Mouse (Mus musculus) liver, embryonic 11.5 days (tissue): ENCODE measurements at regions not wholly inside any gene's neighbourhood (a gene's known extent, or its start where the extent isn't known, plus 50 kb on each side); places are given as distances from the start of the nearest gene placed in this dataset.
"Not testable (repeated sequence)": the region's sequence is repeated elsewhere in the genome, so short reads cannot be mapped to it uniquely, and the experiment has no call there.

Experiments used
- ATAC-seq: fragments of 200-750 bp; cut with Nextera tagmentation; replicated peaks from 2 replicates; pipeline ENCODE4 v1.8.0; 2017; ENCODE audit warnings: moderate number of reproducible peaks, mild to moderate bottlenecking, moderate TSS enrichment, moderate library complexity; ENCODE audit not compliant: low FRiP score
- DNase-seq: peaks from one replicate; pipeline ENCODE4 v3.0.0-alpha.2; 2017; ENCODE audit warnings: low spot score
- H3K27ac ChIP-seq: fragments of 300-500 bp; sonication (generic); 2 replicates; pipeline ENCODE4 v1.5.1; 2014; ENCODE audit warnings: mild to moderate bottlenecking, low read depth, low read length, control low read depth
- H3K27me3 ChIP-seq: fragments of 300-500 bp; sonication (generic); replicated peaks from 2 replicates; pipeline ENCODE4 v1.6.1; 2014; ENCODE audit warnings: low read length, mixed read lengths; ENCODE audit not compliant: control insufficient read depth, insufficient read depth
- H3K36me3 ChIP-seq: fragments of 300-500 bp; sonication (generic); 2 replicates; pipeline ENCODE4 v1.6.1; 2014; ENCODE audit warnings: mild to moderate bottlenecking, low read length, moderate library complexity, mixed read lengths; ENCODE audit not compliant: control insufficient read depth, insufficient read depth
- H3K4me1 ChIP-seq: fragments of 300-500 bp; sonication (generic); replicated peaks from 2 replicates; pipeline ENCODE4 v1.6.1; 2014; ENCODE audit warnings: low read length, mixed read lengths; ENCODE audit not compliant: control insufficient read depth, insufficient read depth
- H3K4me2 ChIP-seq: fragments of 300-500 bp; sonication (generic); 2 replicates; pipeline ENCODE4 v1.6.1; 2014; ENCODE audit warnings: mild to moderate bottlenecking, control low read depth, moderate library complexity
- H3K4me3 ChIP-seq: fragments of 300-500 bp; sonication (generic); 2 replicates; pipeline ENCODE4 v1.5.1; 2014; ENCODE audit warnings: low read depth, low read length, control low read depth
- H3K9ac ChIP-seq: fragments of 300-500 bp; sonication (generic); 2 replicates; pipeline ENCODE4 v1.6.1; 2014; ENCODE audit warnings: low read depth, low read length, control low read depth
- H3K9me3 ChIP-seq: fragments of 300-500 bp; sonication (generic); 2 replicates; pipeline ENCODE4 v1.6.1; 2016; ENCODE audit warnings: low read length, inconsistent platforms, mixed read lengths; ENCODE audit not compliant: control insufficient read depth
- WGBS: fragments of 180-500 bp; shearing (Covaris S2); extraction: QIAGEN DNeasy Blood & Tissue Kit; methylation state at CpG from one replicate; pipeline ENCODE4 v1.1.7; 2014; 5-methylcytosine and 5-hydroxymethylcytosine counted together

DNA sequence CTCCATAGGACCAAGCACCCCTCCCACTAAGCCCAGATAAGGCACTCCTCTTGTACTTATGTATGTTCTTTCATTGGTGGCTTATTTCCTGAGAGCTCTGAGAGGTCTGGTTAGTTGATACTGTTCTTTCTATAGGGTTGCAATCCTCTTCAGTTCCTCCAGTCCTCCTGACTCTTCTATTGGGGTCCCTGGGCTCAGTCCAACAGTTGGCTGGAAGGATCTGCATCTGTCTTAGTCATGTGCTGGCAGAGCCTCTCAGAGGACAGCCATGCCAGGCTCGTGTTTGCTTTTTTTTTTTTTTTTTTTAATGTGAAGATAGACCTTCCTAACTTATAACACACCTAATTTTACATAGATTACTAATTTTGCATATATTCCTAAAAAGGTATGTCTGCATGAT lies 180.5 kb downstream of the Cd109 start:
- DNase-seq: no peak
- 35% methylated on average over 1 of the region's 1 CpGs for WGBS
- Histone ChIP-seq H3K27ac (no peak overlapping the region), H3K27me3 (no peaks in the 10 kb centered on the region), H3K4me3 (no peak overlapping the region), H3K4me1 (no peaks in the 10 kb centered on the region), H3K4me2 (no peak overlapping the region), H3K9me3 (no peaks in the 10 kb centered on the region), H3K9ac (no peak overlapping the region), H3K36me3 (no peaks in the 10 kb centered on the region)
- ATAC-seq: no peak

DNA sequence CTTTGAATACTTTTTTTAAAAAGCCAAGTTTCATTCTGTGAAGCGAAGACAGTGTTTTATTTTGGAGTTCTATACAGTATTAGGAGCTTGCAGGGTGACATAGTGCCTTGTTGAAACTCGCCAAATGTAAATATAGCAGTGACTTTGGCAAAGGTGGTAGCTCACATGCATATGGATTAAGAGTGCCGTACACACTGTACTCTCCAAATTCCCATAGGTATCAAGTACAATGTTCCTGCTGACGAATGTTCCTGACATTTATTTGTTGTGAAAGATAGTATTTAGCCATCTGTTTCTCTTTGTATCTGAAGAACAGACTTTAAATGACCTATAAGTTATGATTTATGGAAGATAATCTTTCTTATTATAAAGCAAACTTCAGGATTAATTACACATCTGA lies 201.9 kb downstream of the Cd109 start:
- Histone ChIP-seq H3K9ac (no peak overlapping the region), H3K9me3 (no peaks in the 10 kb centered on the region), H3K36me3 (no peaks in the 10 kb centered on the region), H3K4me3 (no peak overlapping the region), H3K4me1 (no peaks in the 10 kb centered on the region), H3K27me3 (no peaks in the 10 kb centered on the region), H3K4me2 (no peak overlapping the region), H3K27ac (no peak overlapping the region)
- WGBS: 63% methylated on average over 4 of the region's 4 CpGs
- DNase-seq (no peak), ATAC-seq (no peak)

DNA sequence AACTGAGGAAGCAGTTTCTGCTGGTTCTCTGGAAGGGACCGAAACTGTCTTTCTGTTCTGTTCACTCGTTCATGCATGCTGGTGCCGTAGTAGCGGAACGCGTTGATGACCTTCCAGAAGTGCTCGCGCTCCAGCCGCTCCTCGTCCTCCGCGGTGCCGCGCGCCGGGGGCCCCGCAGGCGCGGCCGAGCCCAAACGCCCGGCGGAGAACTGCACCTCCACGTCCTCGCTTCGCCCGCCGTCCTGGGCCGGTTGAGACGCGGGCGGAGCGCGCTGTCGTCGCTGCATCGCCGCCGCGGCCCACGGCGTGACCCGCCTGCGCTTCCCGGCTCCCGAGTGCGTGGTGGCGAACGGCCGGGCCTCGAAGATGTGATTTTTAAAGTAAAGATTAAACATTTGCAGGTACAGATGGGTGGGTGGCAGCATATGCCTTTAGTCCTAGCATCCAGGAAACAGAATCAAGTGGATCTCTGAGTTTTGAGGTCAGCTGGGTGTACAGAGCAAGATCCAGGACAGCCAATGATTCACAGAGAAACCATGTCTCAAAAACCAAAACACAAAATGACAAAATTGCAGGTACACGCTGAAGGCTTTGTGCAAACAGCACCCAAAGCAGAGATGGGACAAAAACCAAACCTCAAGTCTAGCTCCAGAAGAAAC lies 206.3 kb downstream of the Cd109 start:
- ATAC-seq: 0 out of 2 replicates have a peak, but pooled peaks have one; percentile 36
- H3K27ac ChIP-seq, H3K4me1 ChIP-seq, H3K36me3 ChIP-seq, H3K9ac ChIP-seq, H3K9me3 ChIP-seq, H3K27me3 ChIP-seq: not testable (repeated sequence)
- DNase-seq: peak; percentile 31
- peak overlapping the region; percentile 24; the same call in 1 of the 2 replicates for H3K4me3 ChIP-seq
- H3K4me2 ChIP-seq: peak overlapping the region; percentile 53
- WGBS: 15% methylated on average over 41 of the region's 52 CpGs

DNA sequence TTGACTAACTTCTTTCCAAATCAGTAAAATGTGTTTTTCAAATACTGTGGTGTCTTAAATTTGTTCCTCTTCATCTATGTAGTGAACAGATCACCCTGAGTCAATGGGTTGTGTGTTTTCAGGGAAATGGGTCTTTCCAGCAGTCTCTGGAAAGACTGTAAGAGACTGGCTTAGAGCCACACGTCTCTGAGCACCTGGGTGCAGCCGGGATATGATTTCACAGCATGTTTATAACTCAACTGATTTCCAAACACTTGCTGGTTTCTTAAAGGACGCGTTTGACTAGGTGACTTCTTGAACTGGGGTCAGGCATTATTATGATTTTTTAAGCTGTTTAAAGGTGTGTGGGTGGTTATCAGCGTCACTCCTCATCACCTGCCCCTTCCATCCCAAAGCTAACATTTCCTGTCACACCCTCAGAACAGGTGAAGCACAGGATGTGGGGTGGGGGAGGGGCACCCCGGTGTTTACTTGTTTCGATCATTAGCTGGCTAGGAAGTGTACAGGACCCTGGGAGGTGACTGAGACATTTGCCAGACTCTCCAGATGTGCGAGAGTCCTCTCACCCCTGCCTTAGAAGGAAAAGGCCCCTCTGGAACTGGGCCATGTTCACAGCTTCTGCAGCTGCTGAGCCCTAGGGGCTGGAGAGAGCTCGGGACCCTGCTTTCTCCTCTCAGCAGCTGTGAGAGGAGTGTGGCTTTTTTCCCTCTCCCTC lies 229.8 kb downstream of the Cd109 start:
- DNase-seq (no peak), ATAC-seq (no peak)
- no peak overlapping the region for H3K4me3 ChIP-seq
- no peaks in the 10 kb centered on the region for H3K4me1 ChIP-seq
- H3K27me3 ChIP-seq: no peaks in the 10 kb centered on the region
- H3K36me3 ChIP-seq: no peaks in the 10 kb centered on the region
- H3K9ac ChIP-seq: no peak overlapping the region
- no peaks in the 10 kb centered on the region for H3K9me3 ChIP-seq
- H3K4me2 ChIP-seq: no peak overlapping the region
- H3K27ac ChIP-seq: no peak overlapping the region
- 51% methylated on average over 9 of the region's 9 CpGs for WGBS

DNA sequence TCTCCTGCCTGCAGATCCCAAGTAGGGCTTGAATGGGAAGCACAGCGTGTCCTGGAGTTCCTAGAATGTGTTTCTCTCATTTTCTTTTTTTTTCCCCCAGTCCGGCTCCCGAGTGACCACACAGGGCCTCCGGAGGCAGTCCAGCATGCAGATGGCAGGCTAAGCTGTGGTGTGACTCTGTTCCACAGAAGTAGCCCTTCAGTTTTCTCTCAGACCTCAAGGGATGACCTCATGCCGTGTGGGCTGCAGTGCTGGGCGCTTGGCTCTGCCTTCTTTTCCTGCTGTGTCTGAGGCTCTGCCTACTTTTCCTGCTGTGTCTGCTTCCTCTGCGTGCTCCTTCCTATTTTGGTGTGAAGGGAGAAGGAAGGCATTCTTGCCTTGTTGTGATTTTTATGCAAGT lies 230.8 kb downstream of the Cd109 start:
- no peak overlapping the region for H3K4me3 ChIP-seq
- 37% methylated on average over 7 of the region's 7 CpGs for WGBS

DNA sequence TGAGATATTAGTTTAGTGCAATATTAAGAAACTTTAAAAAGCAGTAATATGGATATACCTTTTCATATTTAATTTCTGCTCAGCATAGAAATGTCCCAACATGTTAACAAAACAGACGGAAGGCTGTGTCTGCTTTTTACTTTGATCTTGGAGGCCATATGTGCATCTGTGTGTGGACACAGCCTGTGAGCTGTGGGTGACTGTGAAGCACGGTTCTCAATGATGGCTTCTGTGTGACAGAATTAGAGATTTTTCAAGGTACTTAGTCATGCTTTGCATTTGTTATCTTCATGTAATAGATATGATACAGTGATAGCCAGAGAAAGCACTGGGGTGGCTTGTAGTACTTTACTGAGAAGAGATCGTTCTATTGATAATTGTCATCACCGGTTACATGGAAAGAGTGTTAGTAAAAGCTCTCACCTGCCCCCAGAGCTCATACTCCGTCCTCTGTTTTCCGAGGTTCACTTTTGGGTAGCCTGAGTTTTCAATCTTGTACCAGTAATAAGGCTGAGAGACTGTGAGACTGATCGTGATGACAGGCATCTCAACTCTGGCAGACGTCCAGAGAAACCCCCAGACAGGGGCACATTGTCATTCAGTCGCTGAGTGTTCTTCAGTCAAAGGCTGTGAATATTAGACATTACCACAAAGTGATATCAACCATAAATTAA lies 232.7 kb downstream of the Cd109 start:
- WGBS: 76% methylated on average over 9 of the region's 9 CpGs
- H3K9me3 ChIP-seq: no peaks in the 10 kb centered on the region
- H3K36me3 ChIP-seq: no peaks in the 10 kb centered on the region
- ATAC-seq: no peak
- H3K4me1 ChIP-seq: no peaks in the 10 kb centered on the region
- H3K4me2 ChIP-seq: no peak overlapping the region
- DNase-seq: no peak
- no peaks in the 10 kb centered on the region for H3K27me3 ChIP-seq
- no peak overlapping the region for H3K9ac ChIP-seq
- H3K4me3 ChIP-seq: no peak overlapping the region
- no peak overlapping the region for H3K27ac ChIP-seq

More for the DNA sequence above, 230.8 kb downstream of the Cd109 start:
- H3K9me3 ChIP-seq: no peaks in the 10 kb centered on the region
- no peaks in the 10 kb centered on the region for H3K4me1 ChIP-seq
- H3K27ac ChIP-seq: no peak overlapping the region
- no peaks in the 10 kb centered on the region for H3K27me3 ChIP-seq
- H3K4me2 ChIP-seq: no peak overlapping the region
- no peaks in the 10 kb centered on the region for H3K36me3 ChIP-seq
- no peak for ATAC-seq
- H3K9ac ChIP-seq: no peak overlapping the region
- DNase-seq: no peak

DNA sequence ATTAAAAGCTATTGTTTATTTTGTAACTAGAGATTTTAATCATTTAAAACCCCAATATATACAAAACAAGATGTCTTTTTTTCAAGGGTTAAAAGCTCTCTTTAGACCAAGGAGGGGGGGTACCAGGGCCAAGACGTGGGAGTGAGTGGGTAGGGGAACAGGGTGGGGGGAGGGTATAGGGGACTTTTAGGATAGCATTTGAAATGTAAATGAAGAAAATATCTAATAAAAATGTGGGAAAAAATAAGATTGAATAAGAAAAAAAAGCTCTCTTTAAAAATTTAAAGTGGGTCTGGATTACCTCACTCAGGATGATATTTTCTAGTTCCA lies 233.2 kb downstream of the Cd109 start:
- 58% methylated on average over 1 of the region's 1 CpGs for WGBS
- not testable (repeated sequence) for H3K9me3 ChIP-seq, H3K9ac ChIP-seq, H3K4me3 ChIP-seq, H3K4me1 ChIP-seq, ATAC-seq, H3K4me2 ChIP-seq, H3K27ac ChIP-seq, H3K27me3 ChIP-seq, DNase-seq, H3K36me3 ChIP-seq

DNA sequence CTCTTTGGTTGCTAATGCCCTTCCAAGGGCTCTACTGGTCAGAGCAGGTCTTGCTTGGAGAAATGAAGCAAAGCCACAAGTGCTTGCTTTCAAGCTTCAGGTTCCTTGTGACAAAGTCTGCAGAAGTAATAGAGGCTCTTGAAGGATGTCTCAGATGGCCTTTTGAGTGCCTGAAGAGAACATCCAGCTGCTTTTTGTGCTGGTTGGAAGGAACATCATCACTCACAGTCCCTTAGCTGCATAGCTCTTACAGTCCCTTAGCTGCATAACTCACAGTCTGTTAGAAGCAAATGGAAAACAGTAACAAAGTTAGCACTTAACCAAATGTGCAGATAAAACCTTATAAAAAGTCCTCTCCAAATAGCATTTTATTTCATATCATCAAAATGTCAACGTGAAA lies 241.6 kb downstream of the Cd109 start:
- Histone ChIP-seq H3K27me3 (no peaks in the 10 kb centered on the region), H3K9ac (no peak overlapping the region), H3K4me3 (no peak overlapping the region), H3K4me2 (no peak overlapping the region), H3K9me3 (no peaks in the 10 kb centered on the region), H3K27ac (no peak overlapping the region), H3K36me3 (no peaks in the 10 kb centered on the region), H3K4me1 (no peaks in the 10 kb centered on the region)
- WGBS: 77% methylated on average over 1 of the region's 1 CpGs
- ATAC-seq: no peak
- DNase-seq: no peak

DNA sequence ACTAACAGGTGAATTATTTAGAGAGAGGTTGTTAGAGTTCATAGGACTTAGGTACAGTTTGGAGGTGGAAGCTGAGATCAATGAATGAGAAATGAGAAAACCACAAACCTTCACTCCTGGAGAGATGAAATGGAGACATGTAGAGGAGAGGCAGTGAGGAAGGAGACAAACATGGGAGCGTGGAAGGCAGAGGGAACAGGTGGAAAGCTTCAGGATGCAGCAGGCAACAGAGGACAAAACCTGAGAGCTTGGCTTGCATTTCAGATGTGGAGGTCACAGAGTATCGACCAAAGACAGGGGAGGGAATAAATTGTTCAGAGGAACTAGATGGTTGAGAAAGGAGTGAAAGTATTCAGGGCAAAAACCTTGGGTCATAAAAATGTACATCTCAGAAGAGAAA lies 244.6 kb downstream of the Cd109 start:
- DNase-seq (no peak), ATAC-seq (no peak)
- no peaks in the 10 kb centered on the region for H3K36me3 ChIP-seq
- no peak overlapping the region for H3K4me2 ChIP-seq
- no peaks in the 10 kb centered on the region for H3K4me1 ChIP-seq
- no peak overlapping the region for H3K9ac ChIP-seq
- WGBS: 73% methylated on average over 2 of the region's 2 CpGs
- H3K4me3 ChIP-seq: no peak overlapping the region
- H3K9me3 ChIP-seq: no peaks in the 10 kb centered on the region
- no peaks in the 10 kb centered on the region for H3K27me3 ChIP-seq
- no peak overlapping the region for H3K27ac ChIP-seq
